Mouse (Mus musculus): ENCODE results near the gene Pik3r5.
A peak's percentile ranks its signal among the peaks of the same experiment; 100 is the strongest.

Gene Pik3r5

GRCm38 (mm10) chr11:68531066-68531806, 99.3 kb downstream of the Pik3r5 start:
- peak; percentile 81 for ATAC-seq (ENCODE audit: low TSS enrichment)

GRCm38 (mm10) chr11:68531941-68532535, 100.1 kb downstream of the Pik3r5 start:
- ATAC-seq (ENCODE audit: low TSS enrichment), result no peak

GRCm38 (mm10) chr11:68532773-68533172, 100.9 kb downstream of the Pik3r5 start:
- no peak for ATAC-seq (ENCODE audit: low TSS enrichment)

- peak; percentile 36; the same call in 1 of the 2 replicates for ATAC-seq (ENCODE audit: low TSS enrichment)
Observed at GRCm38 (mm10) chr11:68533971-68534475, 102.1 kb downstream of the Pik3r5 start.

GRCm38 (mm10) chr11:68536026-68536425, 104.1 kb downstream of the Pik3r5 start:
- ATAC-seq (ENCODE audit: low TSS enrichment), result no peak

- peak; percentile 64; the same call in 1 of the 2 replicates for ATAC-seq (ENCODE audit: low TSS enrichment)
Observed at GRCm38 (mm10) chr11:68536465-68536864, 104.5 kb downstream of the Pik3r5 start.

DNA sequence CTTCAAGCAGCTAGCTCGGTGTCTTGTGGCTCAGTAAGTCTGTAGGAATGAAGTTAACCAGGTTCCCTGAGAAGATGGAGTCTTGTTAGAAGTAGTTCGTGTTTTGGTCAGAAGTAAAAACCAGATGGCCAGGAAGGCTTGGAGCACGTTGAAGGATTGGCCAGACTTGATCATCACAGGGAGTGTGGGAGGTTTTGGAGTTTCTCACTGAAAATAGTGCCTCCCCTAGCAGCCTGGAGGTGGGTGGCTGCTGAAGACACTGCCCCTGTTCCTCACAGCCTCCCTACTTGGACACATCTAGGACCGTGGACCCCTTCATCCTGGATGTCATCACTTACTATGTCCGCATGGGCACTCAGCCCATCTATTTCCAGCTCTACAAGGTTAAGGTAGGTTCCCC, 107.7 kb downstream of the Pik3r5 start:
- peak; percentile 75 for ATAC-seq (ENCODE audit: low TSS enrichment)

DNA sequence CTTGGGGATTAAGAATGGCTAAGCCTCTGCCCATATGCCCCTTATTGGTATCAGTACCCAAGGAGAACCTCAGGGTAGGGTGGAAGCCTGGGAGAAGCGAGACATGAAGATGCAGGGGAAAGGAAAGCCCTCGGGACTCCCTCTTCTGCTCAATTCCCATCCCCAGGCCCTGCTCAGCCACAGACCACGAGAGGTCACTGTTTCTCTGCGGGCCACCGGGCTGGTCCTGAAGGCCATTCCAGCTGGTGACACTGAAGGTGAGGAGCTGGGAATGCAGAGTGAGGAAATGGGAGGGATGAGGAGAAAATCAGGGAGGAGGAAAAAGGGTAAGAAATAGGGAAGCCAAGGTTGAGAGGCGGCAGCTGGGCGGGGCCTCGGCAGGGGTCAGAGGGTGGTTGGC, 112.6 kb downstream of the Pik3r5 start:
- no peak for ATAC-seq (ENCODE audit: low TSS enrichment)

DNA sequence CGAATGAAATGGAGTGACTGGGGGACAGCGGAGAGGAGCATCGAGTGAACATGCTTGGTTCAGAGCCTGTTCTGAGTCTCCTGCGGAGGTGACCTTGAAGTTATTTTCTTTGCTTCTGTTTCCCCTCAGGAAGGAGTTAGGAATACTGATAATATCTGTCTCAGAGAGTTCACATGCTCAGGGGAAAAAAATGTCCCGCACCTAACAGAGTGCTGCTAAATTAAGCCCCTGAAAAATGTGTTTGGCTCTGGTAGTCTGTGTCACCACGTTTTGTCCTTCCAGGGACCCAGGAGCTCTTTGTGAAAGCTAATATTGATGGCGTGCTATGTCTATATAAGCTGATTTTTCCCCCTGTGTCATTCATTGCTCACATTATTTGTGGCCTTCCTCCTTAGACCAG, 113.3 kb downstream of the Pik3r5 start:
- no peak for ATAC-seq (ENCODE audit: low TSS enrichment)

GRCm38 (mm10) chr11:68545682-68546222, 113.8 kb downstream of the Pik3r5 start:
- ATAC-seq (ENCODE audit: low TSS enrichment), result no peak
